Mouse (Mus musculus) midbrain, embryonic 14.5 days (tissue): Measurements from ENCODE around the gene Ptgir. TPM values are rescaled to one million over a fixed set of nuclear protein-coding genes. Genes with fewer than 3 reads are reported as not detected.

Experiments used
- ATAC-seq: fragments of 200-750 bp; cut with Nextera tagmentation; 2 replicates; pipeline ENCODE4 v1.8.0; 2017; ENCODE audit warnings: moderate number of reproducible peaks, moderate library complexity; ENCODE audit not compliant: low FRiP score, low TSS enrichment
- DNase-seq: peaks from one replicate; pipeline ENCODE4 v3.0.0-alpha.2; 2015
- H3K27ac ChIP-seq: fragments of 300-500 bp; sonication (generic); replicated peaks from 2 replicates; pipeline ENCODE4 v1.5.1; 2014; ENCODE audit warnings: mild to moderate bottlenecking, low read depth, low read length, moderate library complexity
- H3K27me3 ChIP-seq: fragments of 300-500 bp; sonication (generic); 2 replicates; pipeline ENCODE4 v1.6.1; 2014; ENCODE audit warnings: low read length, control low read depth, mixed read lengths; ENCODE audit not compliant: control insufficient read depth, insufficient read depth
- H3K36me3 ChIP-seq: fragments of 300-500 bp; sonication (generic); 2 replicates; pipeline ENCODE4 v1.6.1; 2014; ENCODE audit warnings: low read length, control low read depth; ENCODE audit not compliant: control insufficient read depth, insufficient read depth
- H3K4me1 ChIP-seq: fragments of 300-500 bp; sonication (generic); 2 replicates; pipeline ENCODE4 v1.6.1; 2014; ENCODE audit warnings: mild to moderate bottlenecking, antibody characterized with exemption, low read length, control low read depth; ENCODE audit not compliant: control insufficient read depth, insufficient read depth
- H3K4me2 ChIP-seq: fragments of 300-500 bp; sonication (generic); 2 replicates; pipeline ENCODE4 v1.6.1; 2014; ENCODE audit warnings: mild to moderate bottlenecking, low read length, moderate library complexity
- H3K4me3 ChIP-seq: fragments of 300-500 bp; sonication (generic); replicated peaks from 2 replicates; pipeline ENCODE4 v1.5.1; 2014; ENCODE audit warnings: low read depth, low read length
- H3K9ac ChIP-seq: fragments of 300-500 bp; sonication (generic); replicated peaks from 2 replicates; pipeline ENCODE4 v1.6.1; 2014; ENCODE audit warnings: mild to moderate bottlenecking, low read length, moderate library complexity
- H3K9me3 ChIP-seq: fragments of 300-500 bp; sonication (generic); 2 replicates; pipeline ENCODE4 v1.6.1; 2016; ENCODE audit warnings: low read length, control low read depth, mixed read lengths; ENCODE audit not compliant: control insufficient read depth
- WGBS: fragments of 180-500 bp; shearing (Covaris S2); extraction: QIAGEN DNeasy Blood & Tissue Kit; methylation state at CpG from one replicate; pipeline ENCODE4 v1.1.7; 2014; 5-methylcytosine and 5-hydroxymethylcytosine counted together
- polyA plus RNA-seq: library from polyadenylated mRNA; unstranded; fragments of >200 nt; fragmentation: Nextera tagmentation; extraction: Ambion mirVana; gene quantifications from 2 replicates; pipeline ENCODE4 v1.2.1, GENCODE M21; 2014

Ptgir gene
- polyA plus RNA-seq, 1 experiment from 2014 or later = 0.16 TPM

DNA sequence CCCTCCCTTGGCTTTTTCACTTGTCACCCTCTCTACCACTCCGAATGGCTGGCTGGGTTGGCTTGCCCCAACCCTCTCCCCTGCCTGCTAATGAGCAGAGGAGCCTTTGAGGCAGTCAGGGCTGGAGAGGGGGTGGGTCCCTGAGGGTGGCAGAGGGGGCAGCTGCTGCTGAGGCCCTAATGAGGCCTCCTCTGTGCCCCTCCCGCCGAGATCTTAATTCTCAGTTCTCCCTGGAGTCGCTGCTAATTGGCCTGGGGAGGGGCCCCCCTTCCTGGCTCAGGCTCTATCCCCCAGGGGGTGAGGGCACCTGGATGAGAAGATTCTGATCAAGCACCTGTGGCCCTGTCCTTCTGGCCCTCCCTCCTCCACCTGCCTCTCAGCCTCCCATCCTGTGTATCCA, 12.0 kb upstream of the Ptgir start:
- Histone ChIP-seq H3K9me3 (no peaks in the 10 kb centered on the region), H3K27me3 (0 out of 2 replicates have a peak, but pooled peaks cover 8% of the 10 kb centered on the region), H3K27ac (peak overlapping the region; percentile 63), H3K4me2 (peak overlapping the region; percentile 46), H3K4me3 (0 out of 2 replicates have a peak overlapping the region, but pooled peaks have one; percentile 9), H3K4me1 (peaks cover 11% of the 10 kb centered on the region; the same call in 1 of the 2 replicates), H3K9ac (no peak overlapping the region; the same call in 1 of the 2 replicates), H3K36me3 (no peaks in the 10 kb centered on the region)
- DNase-seq (peak; percentile 65), ATAC-seq (peak; percentile 71)
- 2% methylated on average over 4 of the region's 4 CpGs for WGBS

DNA sequence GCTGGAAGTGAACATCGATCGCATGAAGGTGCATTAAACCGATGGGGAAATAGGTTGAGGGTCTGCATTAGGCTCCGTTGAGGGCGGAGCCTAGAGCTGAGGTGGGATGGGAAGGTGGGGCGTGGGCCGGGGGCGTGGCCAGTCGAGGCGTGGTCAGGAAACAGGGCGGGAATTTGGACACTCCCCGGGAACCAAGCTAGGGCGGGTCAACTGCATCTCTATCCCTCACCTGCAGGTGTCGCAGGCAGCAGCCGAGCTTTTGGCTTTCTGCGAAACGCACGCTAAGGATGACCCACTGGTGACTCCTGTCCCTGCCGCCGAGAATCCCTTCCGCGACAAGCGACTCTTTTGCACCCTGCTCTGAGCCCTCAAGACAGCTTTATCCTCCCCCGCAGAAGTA, 11.3 kb upstream of the Ptgir start:
- H3K9ac ChIP-seq = no peak overlapping the region; the same call in 1 of the 2 replicates

DNA sequence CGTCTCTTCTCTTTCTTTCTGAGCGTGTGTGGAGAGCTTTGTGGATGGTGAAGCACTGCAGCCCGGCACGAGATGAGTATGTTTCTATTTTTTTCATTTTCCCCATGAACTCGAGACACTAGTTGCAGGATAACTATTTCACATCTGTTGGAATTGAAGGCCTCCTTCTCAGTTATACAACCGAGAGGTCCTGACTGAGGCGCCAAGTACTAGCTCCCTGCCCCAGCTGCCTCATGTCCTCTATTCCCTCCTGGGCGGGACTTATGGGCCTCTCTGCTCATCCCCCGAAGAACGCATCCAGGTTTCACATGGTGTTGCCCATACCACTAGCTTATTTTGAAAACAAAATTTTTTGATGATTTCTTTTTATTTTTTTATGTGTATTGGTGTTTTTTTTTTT, 10.8 kb upstream of the Ptgir start:
- ATAC-seq (no peak), DNase-seq (no peak)
- Histone ChIP-seq H3K9me3 (no peaks in the 10 kb centered on the region), H3K4me3 (0 out of 2 replicates have a peak overlapping the region, but pooled peaks have one; percentile 9), H3K4me1 (peaks cover 13% of the 10 kb centered on the region), H3K36me3 (no peaks in the 10 kb centered on the region), H3K27ac (no peak overlapping the region), H3K9ac (no peak overlapping the region), H3K27me3 (0 out of 2 replicates have a peak, but pooled peaks cover 8% of the 10 kb centered on the region), H3K4me2 (peak overlapping the region; percentile 46)
- WGBS = 25% methylated on average over 10 of the region's 10 CpGs

More for the DNA sequence above, 11.3 kb upstream of the Ptgir start:
- Histone ChIP-seq H3K4me1 (peaks cover 11% of the 10 kb centered on the region; the same call in 1 of the 2 replicates), H3K27ac (peak overlapping the region; percentile 63), H3K9me3 (no peaks in the 10 kb centered on the region), H3K4me3 (peak overlapping the region; percentile 9; the same call in 1 of the 2 replicates), H3K4me2 (peak overlapping the region; percentile 46), H3K27me3 (0 out of 2 replicates have a peak, but pooled peaks cover 8% of the 10 kb centered on the region), H3K36me3 (no peaks in the 10 kb centered on the region)
- WGBS = under 1% methylated on average over 24 of the region's 24 CpGs
- ATAC-seq = peak; percentile 59
- peak; percentile 85 for DNase-seq

DNA sequence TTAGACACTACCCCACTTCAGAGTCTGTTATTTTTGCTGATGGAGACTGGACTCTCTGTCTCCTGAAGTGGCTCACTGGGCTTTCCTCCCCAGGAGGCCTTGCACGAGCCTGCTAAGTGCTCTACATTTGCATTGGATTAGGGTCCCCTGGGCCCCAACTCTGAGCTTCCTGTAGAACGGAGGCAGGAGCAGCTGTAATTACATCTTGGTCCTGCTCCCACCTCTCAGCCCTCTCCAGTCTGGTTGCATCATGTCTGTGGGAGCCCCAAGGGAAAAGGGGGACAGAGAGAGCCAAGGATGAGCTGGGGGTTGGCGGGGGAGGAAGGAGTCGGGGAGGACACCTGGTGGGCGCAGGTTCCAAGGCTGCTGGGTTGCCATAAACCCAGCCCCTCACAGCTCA, 5.8 kb upstream of the Ptgir start:
- H3K9me3 ChIP-seq = no peaks in the 10 kb centered on the region
- DNase-seq (peak; percentile 57), ATAC-seq (no peak)
- no peak overlapping the region for H3K9ac ChIP-seq
- H3K27me3 ChIP-seq = no peaks in the 10 kb centered on the region
- WGBS = 8% methylated on average over 5 of the region's 5 CpGs
- peaks cover 6% of the 10 kb centered on the region; the same call in 1 of the 2 replicates for H3K4me1 ChIP-seq
- H3K27ac ChIP-seq = 0 out of 2 replicates have a peak overlapping the region, but pooled peaks have one; percentile 37
- H3K4me3 ChIP-seq = no peak overlapping the region
- H3K36me3 ChIP-seq = no peaks in the 10 kb centered on the region
- H3K4me2 ChIP-seq = no peak overlapping the region

DNA sequence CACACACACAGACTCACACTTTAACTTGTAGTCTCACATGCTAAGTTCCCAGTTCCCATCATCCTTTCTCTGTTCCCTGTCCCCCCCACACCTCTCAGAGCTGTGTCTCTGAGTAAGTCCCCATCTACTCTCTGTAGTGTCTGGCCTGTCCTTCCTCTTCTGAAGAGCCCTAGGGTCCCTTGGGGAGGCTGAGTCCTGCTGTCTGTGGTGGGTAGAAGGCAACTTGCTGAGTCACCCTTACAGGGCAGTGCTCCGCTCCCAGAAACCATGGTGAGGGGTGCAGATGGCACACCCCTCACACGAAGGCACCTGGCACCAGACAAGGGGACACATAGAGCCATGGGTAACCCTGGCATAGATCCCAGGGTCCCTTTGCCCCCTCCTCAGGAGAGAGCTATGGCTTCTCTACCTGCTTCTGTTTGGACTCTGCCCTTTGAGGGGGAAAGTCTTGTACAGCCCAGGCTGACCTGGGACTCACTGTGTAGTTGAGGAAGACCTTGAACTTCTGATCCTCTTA, 2.8 kb upstream of the Ptgir start:
- no peak for ATAC-seq
- Histone ChIP-seq H3K4me3 (no peak overlapping the region), H3K27ac (no peak overlapping the region), H3K4me1 (peaks cover 10% of the 10 kb centered on the region; the same call in 1 of the 2 replicates), H3K27me3 (no peaks in the 10 kb centered on the region), H3K9me3 (no peaks in the 10 kb centered on the region), H3K4me2 (no peak overlapping the region), H3K36me3 (no peaks in the 10 kb centered on the region), H3K9ac (no peak overlapping the region)
- DNase-seq = no peak
- WGBS = 78% methylated on average over 2 of the region's 2 CpGs

DNA sequence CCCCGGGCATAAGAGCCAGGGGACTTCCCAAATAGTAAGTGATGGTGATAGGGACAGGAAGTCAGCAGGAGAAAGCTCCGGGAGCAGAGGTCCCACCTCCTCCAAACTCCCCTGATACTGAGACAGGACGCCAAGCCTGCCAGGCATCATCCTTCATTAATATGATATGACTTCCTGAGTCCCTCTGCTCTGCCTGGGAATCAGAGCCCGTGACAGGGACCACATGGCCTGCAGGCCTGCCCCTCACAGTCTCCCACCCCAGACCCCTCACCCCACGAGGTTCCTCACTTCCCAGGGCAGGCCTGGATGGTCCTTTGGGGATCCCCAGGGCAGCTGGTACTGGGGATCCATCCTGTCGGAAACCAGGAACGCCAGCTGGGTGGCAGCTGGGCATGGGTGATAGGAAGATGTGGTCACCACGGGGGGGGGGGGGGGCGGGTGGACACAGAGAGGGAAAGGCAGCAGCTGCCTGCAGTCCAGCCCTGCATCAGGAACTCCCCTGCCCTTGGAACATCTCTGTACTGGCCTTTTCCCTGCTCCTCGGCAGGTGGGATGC, 2.1 kb upstream of the Ptgir start:
- Histone ChIP-seq H3K36me3 (no peaks in the 10 kb centered on the region), H3K9ac (no peak overlapping the region), H3K4me2 (no peak overlapping the region), H3K27me3 (no peaks in the 10 kb centered on the region), H3K9me3 (no peaks in the 10 kb centered on the region), H3K4me1 (peaks cover 10% of the 10 kb centered on the region; the same call in 1 of the 2 replicates), H3K4me3 (no peak overlapping the region), H3K27ac (no peak overlapping the region)
- 41% methylated on average over 9 of the region's 10 CpGs for WGBS
- DNase-seq (no peak), ATAC-seq (no peak)

DNA sequence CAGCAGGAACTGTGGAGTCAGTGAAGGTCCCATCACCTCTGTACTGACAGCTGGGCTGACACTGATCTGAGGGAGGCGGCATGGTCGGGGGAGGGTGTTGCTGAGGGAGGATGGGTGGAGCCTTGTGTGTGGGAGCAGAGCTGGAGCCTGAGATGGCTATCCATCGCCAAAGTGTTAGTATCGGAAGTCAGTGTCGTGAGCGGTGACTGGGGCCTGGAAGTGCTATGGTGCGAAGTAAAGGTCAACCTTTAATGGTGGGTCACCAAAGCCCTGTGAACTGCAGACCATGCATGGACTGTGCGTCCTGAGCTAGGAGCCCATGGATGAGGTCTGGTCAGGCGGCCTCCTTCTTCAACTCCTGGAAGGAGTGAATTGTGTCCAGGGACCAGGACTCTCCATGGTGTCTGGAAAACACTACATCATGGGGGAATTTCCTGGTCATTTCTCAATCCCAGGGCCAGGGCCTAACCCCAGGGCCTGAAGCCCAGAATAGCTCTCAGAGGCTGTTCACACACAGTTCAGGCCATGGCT, 734 bp upstream of the Ptgir start:
- no peaks in the 10 kb centered on the region for H3K36me3 ChIP-seq
- no peaks in the 10 kb centered on the region for H3K9me3 ChIP-seq
- H3K4me3 ChIP-seq = no peak overlapping the region
- H3K4me2 ChIP-seq = no peak overlapping the region
- ATAC-seq (no peak), DNase-seq (no peak)
- H3K9ac ChIP-seq = no peak overlapping the region
- no peaks in the 10 kb centered on the region for H3K27me3 ChIP-seq
- no peak overlapping the region for H3K27ac ChIP-seq
- peaks cover 8% of the 10 kb centered on the region; the same call in 1 of the 2 replicates for H3K4me1 ChIP-seq
- WGBS = 56% methylated on average over 9 of the region's 9 CpGs

DNA sequence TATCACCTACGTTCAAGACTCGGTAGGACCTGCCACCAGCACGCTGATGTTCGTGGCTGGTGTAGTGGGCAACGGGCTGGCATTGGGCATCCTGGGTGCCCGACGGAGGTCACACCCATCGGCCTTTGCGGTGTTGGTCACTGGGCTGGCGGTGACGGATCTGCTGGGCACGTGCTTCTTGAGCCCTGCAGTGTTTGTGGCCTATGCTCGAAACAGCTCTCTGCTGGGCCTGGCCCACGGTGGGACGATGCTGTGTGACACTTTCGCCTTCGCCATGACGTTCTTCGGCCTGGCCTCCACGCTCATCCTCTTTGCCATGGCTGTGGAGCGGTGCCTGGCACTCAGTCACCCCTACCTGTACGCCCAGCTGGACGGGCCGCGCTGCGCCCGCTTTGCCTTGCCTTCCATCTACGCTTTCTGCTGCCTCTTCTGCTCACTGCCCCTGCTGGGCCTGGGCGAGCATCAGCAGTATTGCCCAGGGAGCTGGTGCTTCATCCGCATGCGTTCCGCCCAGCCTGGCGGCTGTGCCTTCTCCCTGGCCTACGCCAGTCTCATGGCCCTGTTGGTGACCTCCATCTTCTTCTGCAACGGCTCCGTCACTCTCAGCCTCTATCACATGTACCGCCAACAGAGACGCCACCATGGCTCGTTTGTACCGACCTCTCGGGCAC, 734 bp downstream of the Ptgir start:
- no peaks in the 10 kb centered on the region for H3K9me3 ChIP-seq
- H3K36me3 ChIP-seq = no peaks in the 10 kb centered on the region
- DNase-seq (no peak), ATAC-seq (no peak)
- no peak overlapping the region for H3K27ac ChIP-seq
- H3K4me2 ChIP-seq = no peak overlapping the region
- no peaks in the 10 kb centered on the region for H3K27me3 ChIP-seq
- H3K4me1 ChIP-seq = peaks cover 4% of the 10 kb centered on the region; the same call in 1 of the 2 replicates
- no peak overlapping the region for H3K9ac ChIP-seq
- no peak overlapping the region for H3K4me3 ChIP-seq
- WGBS = 93% methylated on average over 41 of the region's 41 CpGs
